Mouse (Mus musculus) c-Kit-positive CD71-positive TER-119-negative erythroid progenitor cells, embryonic 14.5 days (primary cell): Measurements from ENCODE around the gene Ugt1a1.

Source experiments
- DNase-seq: peaks from one replicate; pipeline ENCODE4 v3.0.0-alpha.2; 2013; ENCODE audit warnings: low read depth

The Ugt1a1 gene

DNA sequence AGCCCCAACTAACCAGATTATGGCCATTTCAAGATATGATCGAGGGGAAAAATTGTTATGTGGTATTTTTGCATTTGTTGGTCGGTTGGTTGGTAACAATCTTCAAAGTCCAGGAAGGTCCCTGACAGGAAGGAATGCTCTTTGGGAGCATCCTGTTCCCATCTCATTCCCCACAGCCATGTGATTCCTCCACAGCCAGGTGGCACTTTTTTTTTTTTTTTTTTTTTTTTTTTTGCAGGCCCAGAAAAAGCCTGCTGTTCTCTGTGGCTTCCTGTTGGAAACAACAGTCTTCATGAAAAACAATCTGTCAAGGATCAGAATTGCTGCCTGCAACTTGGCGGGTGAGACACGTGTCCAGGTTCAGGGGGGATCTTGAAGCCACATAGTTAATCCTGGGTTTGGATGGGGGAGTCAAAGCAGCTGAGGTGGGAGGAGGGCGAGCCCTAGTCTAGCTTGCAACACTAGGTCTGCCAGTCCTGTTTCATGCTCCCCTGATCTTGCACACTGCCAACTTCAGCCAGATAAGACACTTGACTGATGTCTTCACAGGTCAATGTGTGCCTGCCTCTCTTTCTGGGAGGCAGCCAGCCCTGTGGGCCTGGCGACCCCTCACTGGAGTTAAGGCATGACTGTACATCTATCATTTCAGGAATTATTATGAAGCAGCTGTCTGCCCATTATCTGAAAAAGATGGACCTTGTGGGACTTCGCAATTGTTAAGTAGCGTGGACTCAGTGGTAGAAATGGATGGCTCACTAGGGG, 47.3 kb downstream of the Ugt1a1 start:
- DNase-seq = no peak

DNA sequence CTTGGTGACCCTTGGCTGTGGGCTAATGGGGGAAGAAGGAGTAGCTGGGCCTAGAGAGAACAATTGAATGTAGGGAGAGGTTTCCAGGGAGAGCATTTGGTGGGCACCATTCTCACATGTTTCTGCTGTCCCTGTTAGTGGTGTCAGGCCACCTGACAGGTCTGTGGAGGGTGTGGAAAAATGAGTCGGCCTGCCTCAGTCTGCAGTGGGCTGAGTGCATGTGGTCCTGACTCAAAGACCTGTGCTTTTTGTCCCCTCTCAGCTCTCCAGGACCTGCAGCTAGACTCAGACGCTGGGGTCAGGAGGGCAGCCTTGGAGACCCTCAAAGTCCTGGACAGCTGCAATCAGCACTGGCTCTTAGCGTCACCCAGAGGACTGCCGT, 47.9 kb downstream of the Ugt1a1 start:
- DNase-seq = no peak

DNA sequence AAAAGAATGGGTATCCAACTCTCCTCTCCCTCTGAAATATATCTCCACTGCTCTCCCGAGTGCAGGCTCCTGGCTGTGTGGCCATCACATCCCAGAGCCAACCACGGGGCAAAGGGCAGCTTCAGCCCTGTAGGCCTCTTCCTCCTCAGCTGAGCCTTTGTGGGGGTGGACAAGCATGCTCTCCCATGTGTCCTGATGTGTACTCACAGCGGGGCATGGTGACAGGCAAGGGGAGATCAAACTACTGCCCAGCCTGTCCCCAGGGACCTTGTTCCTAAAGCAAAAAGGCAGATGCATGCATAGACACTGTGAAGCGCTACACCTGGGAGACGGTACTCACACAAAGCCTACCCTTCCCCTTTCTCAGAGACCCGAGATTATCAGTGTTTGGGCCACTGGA, 48.4 kb downstream of the Ugt1a1 start:
- DNase-seq = no peak

DNA sequence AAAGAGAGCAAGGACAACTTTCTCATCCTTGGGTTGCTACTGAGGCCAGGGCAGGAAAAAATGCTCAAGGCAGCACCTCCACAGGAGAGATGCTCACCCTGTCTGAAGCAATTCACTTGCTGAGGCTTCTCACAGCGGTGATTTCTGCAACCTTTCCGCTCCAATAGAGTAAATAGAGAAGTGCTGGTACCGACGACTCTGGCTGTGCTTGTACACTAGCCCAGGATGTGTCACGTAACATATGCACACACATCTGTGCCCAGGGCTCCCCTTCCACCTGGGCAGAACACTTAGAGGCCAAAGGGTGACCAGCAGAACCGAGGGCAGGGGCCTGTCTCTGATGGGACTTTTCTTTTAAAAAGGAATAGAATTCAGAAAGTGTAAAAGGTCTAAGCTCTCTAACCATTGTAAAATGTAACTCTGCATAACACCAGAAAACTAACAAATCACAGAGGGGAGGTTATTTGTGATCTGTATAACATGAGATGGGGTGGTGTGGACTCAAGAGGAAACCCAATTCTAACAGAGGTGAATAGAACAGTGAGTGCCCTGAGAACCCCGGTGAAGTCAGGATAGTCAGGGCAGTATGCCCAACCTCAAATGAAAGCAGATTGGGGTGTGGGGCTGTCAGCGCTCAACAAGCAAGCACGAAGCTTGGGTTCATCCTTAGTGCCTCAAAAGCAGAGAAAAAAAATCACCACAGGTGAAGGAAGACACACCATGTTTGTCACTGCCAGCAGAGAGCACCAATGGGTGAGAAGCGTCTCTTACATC, 49.0 kb downstream of the Ugt1a1 start:
- DNase-seq = no peak

DNA sequence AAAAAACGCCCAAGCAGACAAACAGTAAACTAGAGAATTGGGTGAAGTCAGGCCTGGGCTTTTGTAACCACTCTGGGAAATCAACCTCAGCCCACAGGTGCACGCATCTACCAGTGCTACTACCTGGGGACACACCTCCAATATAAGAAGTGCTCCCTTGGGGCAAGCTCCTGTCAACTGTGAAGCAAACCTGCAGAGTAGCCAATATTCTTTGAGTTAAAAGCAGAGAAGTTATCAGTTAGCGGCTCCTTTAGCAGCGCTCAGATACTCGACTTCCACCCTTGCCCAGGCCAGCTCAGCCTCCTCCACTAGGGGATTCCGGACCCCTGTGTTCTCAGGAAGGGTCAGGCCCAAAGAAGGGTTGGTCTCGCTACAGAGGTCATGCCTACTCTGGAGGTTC, 49.9 kb downstream of the Ugt1a1 start:
- no peak for DNase-seq

DNA sequence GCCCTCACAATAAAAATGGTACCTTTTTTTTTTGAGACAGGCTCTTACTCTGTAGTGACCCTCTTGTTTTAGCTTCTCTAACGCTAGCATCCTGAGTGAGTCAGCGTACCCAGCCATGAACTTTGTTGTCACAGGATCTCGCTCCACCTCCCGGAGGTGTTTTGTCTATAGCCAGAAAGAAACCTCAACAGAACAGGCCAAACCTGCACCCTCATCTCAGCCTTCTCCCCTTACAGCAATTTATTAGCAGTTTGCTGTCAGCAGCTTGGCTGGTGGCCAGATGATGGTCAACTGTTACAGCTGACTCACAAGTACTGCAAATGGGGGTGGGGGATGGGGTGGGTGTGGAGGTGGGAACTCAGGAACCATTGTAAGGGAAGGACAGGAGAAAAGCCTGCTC, 50.5 kb downstream of the Ugt1a1 start:
- DNase-seq = no peak

DNA sequence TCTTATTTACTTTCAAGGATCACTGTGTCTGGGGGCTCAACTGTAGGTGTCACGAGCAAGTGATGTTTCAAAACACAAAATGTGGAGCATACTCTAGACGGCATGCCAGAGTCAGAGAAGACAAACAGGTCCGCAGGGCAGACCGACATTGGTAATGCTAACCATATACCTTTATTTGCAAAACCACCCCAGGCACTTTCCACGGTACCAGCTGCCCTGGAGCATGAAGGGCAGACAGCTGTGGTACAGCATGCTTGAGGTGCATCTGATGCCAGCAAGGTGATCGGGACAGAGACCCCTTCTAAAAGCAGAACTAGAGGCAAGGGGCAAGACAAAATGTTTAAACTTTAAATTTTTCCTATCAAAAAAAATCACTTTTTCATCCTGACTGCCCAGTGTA, 51.2 kb downstream of the Ugt1a1 start:
- no peak for DNase-seq

DNA sequence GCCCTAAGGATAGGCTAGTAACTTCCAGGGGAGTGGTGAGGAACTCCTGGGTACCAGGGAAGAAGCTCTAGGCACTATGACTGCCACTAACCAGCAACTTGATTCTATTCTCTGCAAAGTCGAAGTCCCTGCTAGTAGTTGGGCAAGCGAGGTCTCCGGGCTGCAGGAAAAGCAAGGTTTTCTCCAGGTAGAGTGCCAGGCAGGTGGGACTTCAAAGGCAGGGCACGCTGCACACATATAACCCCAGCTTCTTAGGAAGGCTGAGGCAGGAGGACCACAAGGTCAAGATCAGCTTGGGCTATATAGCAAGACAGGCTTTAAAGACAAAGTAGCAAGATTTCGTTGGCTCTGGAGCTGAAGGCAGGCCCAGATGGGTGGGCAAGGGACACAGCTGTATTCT, 52.0 kb downstream of the Ugt1a1 start:
- DNase-seq = no peak

DNA sequence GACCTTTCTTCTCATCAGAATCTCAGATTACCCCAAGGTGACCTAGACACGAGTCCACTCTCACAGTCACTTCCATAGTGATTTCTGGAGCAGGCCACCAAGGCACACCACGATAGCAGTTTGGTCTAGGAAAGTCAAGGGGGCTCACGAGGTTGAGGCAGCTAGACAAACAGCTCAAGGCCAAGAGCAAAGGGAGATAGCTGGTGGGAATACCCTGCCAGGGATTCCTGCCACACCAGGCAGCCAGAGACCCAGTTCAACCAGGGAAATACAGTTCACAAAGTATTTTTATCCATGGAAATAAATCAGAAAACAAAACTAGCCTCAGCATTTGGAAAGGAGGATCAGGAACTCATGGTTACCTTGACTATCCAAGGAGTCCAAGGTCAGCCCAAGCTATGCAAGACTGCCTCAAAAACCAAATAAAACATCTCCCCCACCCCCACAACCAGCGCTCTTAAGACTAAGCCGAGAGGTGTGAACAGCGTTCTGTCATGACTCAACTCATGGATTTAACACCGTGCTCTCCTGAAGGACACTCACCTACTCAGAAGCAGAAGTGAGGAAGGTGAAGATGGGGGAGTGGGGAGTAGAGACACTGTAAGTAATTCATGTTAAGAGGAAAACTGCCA, 52.6 kb downstream of the Ugt1a1 start:
- no peak for DNase-seq

DNA sequence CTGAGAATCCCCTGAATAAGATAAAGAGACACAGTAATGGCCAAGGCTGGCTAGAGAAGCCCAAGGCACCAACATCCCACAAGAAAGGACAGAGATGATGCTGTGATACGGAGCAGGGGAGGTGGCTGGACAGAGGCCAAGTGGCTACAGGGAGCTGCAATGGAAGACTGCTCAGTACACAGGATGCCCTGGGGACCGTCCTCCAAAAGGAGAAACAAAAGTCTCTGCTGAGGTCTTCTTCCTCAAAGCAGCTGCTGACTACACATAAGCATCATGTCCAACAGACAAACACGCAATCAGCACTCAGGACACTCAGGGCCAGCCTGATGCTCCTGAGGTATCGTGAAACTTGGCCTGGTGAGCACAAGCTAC, 53.1 kb downstream of the Ugt1a1 start:
- DNase-seq = no peak

DNA sequence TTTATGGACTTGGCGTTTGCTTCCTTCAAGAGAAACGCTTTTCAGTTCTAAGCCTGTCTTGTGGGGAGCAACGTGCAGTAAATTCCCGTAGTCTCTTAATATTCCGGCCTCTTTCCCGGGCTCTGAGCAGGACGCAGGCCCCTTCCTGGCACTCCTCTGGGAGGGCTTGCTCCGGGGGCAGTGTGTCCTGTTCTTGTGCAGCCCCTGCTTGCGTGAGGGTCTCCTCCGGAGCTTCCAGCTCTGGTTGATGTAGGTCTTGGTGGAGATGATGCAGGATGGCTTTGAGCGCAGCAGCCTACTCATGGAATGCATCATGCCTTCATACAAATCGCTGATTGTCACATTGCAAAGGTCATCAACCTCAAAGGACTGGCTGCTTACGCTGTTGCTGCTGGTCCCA, 54.4 kb downstream of the Ugt1a1 start:
- no peak for DNase-seq

DNA sequence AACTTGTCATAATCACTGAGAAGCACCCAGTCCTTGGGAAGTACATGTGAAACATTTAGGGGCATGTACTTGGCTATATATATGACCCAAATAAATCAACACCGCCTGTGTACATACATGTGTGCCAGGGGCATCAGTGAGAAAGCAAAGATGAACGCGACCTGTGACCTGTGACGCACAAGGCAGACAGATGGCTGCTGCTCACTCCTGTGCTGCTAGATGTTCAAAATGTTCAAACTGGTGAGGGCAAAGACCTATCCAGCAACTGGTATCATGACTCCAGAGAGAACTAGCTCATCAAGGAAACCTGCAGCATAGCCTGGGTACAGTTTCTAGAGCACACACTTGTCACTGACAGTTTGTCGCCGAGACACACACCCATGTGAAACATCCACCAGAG, 55.7 kb downstream of the Ugt1a1 start:
- no peak for DNase-seq

DNA sequence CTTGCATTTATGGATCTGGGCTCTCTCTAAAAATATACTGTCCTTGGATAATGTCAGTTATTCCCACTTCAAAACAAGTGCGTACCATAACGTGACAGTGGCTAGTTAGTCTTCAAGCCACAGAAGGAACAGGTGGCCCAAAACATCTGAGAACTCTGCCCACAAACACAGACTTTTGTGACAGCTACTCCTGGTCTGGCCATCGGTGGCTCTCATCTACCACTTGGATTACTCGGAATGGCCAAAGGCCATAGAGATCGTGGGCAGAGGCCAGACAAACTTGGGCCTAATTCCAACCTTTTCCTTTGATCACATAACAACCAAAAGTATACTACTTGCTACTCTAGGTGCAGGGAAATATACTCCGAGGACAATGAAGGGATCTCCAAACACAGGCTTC, 56.3 kb downstream of the Ugt1a1 start:
- DNase-seq = no peak
